Mouse (Mus musculus): ENCODE data around the gene Shank2.

DNA sequence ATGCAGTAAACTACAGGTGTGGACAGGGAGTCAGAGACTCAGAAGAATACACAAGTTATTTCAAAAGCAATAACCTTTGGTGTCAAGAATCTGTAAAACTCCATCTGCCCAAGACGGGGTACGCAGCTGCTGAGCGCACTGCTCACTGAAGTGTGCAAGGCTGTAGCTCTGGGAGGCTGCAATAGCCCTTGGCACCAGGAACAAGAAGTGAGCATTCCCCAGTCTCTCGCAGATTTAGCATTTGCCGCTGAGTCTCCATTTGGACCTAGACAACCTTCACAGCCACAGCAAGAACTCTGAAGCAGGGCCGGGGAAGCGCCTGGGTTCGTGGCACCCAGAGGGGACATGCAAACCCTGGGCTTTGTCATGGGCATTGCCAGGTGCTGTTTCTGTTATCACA is 371.3 kb downstream of the Shank2 start:
- TF ChIP-seq CTCF (IDR thresholded peaks at IDR 0.05) (no peak), EP300 (IDR thresholded peaks at IDR 0.05) (no peak)

Data from lung, postnatal 0 days (tissue).